Mouse (Mus musculus) forebrain, embryonic 11.5 days (tissue): ENCODE measurements at regions not wholly inside any gene's neighbourhood (a gene's known extent, or its start where the extent isn't known, plus 50 kb on each side); places are given as distances from the start of the nearest gene placed in this dataset.
"Not testable (repeated sequence)": the region's sequence is repeated elsewhere in the genome, so short reads cannot be mapped to it uniquely, and the experiment has no call there.

Experiments used
- ATAC-seq: fragments of 200-750 bp; cut with Nextera tagmentation; replicated peaks from 2 replicates; pipeline ENCODE4 v1.8.0; 2017; ENCODE audit warnings: moderate TSS enrichment; ENCODE audit not compliant: low FRiP score
- DNase-seq: peaks from one replicate; pipeline ENCODE4 v3.0.0-alpha.2; 2017; ENCODE audit warnings: low spot score
- H3K27ac ChIP-seq: fragments of 300-500 bp; sonication (generic); 2 replicates; pipeline ENCODE4 v1.5.1; 2014; ENCODE audit warnings: low read depth, low read length
- H3K27me3 ChIP-seq: fragments of 300-500 bp; sonication (generic); 2 replicates; pipeline ENCODE4 v1.6.1; 2014; ENCODE audit warnings: mild to moderate bottlenecking, low read length, mixed read lengths; ENCODE audit not compliant: control insufficient read depth, insufficient read depth
- H3K36me3 ChIP-seq: fragments of 300-500 bp; sonication (generic); 2 replicates; pipeline ENCODE4 v1.6.1; 2014; ENCODE audit warnings: mild to moderate bottlenecking, low read length, moderate library complexity, mixed read lengths; ENCODE audit not compliant: control insufficient read depth, insufficient read depth
- H3K4me1 ChIP-seq: fragments of 300-500 bp; sonication (generic); replicated peaks from 2 replicates; pipeline ENCODE4 v1.6.1; 2014; ENCODE audit warnings: low read length, mixed read lengths; ENCODE audit not compliant: control insufficient read depth, insufficient read depth
- H3K4me2 ChIP-seq: fragments of 300-500 bp; sonication (generic); 2 replicates; pipeline ENCODE4 v1.6.1; 2014; ENCODE audit warnings: low read depth, mild to moderate bottlenecking, low read length, moderate library complexity, mixed read lengths; ENCODE audit not compliant: severe bottlenecking
- H3K4me3 ChIP-seq: fragments of 300-500 bp; sonication (generic); 2 replicates; pipeline ENCODE4 v1.5.1; 2014; ENCODE audit warnings: low read depth, low read length
- H3K9ac ChIP-seq: fragments of 300-500 bp; sonication (generic); 2 replicates; pipeline ENCODE4 v1.6.1; 2014; ENCODE audit warnings: low read length
- H3K9me3 ChIP-seq: fragments of 300-500 bp; sonication (generic); 2 replicates; pipeline ENCODE4 v1.6.1; 2016; ENCODE audit warnings: low read length, mixed read lengths; ENCODE audit not compliant: control insufficient read depth
- WGBS: fragments of 180-500 bp; shearing (Covaris S2); extraction: QIAGEN DNeasy Blood & Tissue Kit; methylation state at CpG from one replicate; pipeline ENCODE4 v1.1.7; 2014; 5-methylcytosine and 5-hydroxymethylcytosine counted together

GRCm38 (mm10) chr8:109338220-109338835 is 155.5 kb upstream of the Pmfbp1 start:
- Histone ChIP-seq H3K27me3 (no peaks in the 10 kb centered on the region), H3K9ac (no peak overlapping the region), H3K9me3 (no peaks in the 10 kb centered on the region), H3K4me3 (no peak overlapping the region), H3K4me2 (peak overlapping the region; percentile 19; the same call in 1 of the 2 replicates), H3K4me1 (no peaks in the 10 kb centered on the region), H3K27ac (peak overlapping the region; percentile 31; the same call in 1 of the 2 replicates), H3K36me3 (no peaks in the 10 kb centered on the region)
- DNase-seq (peak; percentile 60), ATAC-seq (peak; percentile 44; the same call in 1 of the 2 replicates)
- 43% methylated on average over 14 of the region's 14 CpGs for WGBS

DNA sequence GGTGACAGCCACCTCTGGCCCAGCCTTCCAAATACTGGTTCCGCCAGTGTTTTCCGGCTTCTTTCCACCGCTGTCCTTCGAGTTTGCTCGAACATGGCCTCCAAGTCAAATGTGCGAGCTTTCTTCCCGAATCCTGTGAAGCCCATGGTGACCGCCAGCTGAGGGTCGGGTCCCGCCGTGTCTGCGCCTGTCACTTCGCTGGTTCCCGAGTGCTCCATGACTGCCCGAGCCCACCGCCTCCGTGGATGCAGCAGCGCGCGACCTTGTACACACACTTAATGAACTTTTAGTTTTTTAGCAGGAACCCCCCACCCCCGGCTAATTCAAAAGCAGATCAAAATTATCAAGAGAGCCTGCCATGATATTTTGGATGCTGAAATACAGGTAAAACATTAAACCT is 153.2 kb upstream of the Pmfbp1 start:
- H3K9ac ChIP-seq, H3K27me3 ChIP-seq, H3K4me3 ChIP-seq, H3K9me3 ChIP-seq, H3K4me1 ChIP-seq, ATAC-seq, H3K4me2 ChIP-seq, H3K27ac ChIP-seq, H3K36me3 ChIP-seq, DNase-seq: not testable (repeated sequence)
- WGBS: 94% methylated on average over 21 of the region's 21 CpGs

DNA sequence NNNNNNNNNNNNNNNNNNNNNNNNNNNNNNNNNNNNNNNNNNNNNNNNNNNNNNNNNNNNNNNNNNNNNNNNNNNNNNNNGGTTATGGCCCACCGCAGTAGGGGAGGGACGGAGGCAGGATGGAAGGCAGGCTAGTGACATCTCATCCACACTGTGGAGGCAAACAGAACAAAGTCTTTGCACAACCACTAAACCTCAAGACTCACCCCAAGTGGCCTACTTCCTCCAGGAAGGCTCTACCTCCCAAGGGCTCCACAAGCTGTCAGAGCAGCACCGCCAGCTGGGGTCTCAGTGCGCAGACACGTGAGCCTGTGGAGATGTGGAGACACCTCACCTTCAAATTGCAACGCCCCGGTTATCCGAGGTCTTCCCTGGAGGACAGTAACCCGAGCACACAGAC is 138.7 kb upstream of the Pmfbp1 start:
- no peak overlapping the region for H3K4me3 ChIP-seq
- 91% methylated on average over 9 of the region's 9 CpGs for WGBS
- no peak for ATAC-seq
- no peak overlapping the region for H3K9ac ChIP-seq
- H3K36me3 ChIP-seq: no peaks in the 10 kb centered on the region
- no peak for DNase-seq
- H3K9me3 ChIP-seq: no peaks in the 10 kb centered on the region
- H3K27me3 ChIP-seq: no peaks in the 10 kb centered on the region
- H3K27ac ChIP-seq: no peak overlapping the region
- peaks cover 9% of the 10 kb centered on the region for H3K4me1 ChIP-seq
- no peak overlapping the region for H3K4me2 ChIP-seq

DNA sequence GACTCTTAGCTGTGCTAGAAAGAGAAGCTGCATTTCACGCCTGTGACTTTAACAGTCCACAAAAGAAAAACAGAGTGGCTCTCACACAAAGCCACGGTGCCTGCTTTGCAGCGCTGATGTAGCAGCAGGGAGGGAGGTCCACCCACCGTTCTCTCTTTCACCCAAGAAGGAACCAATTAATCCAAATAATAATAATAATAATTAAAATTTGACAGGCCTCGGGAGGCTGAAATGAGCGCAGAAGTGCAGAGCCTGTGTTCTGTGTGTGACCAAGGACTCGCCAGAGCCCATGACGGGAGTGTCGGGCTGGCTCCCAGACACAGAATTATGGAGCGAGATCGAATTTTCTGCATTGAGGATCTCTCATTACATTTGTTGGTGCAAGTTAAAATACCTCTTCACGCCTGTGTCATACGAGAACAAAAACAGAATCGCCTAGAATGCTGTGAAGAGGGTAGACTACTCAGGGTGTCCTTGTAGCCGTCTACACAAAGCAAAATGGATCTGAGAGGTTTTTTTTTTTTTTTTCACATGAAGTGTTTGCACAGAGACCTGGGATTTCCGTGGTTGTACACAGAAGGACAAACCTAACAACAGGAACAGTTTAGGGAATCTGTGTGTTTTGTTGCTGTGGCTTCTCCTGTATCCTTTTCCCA is 134.3 kb upstream of the Pmfbp1 start:
- 17% methylated on average over 16 of the region's 16 CpGs for WGBS
- H3K36me3 ChIP-seq: no peaks in the 10 kb centered on the region
- peak overlapping the region; percentile 62 for H3K4me2 ChIP-seq
- DNase-seq (peak; percentile 52), ATAC-seq (0 out of 2 replicates have a peak, but pooled peaks have one; percentile 42)
- no peak overlapping the region for H3K4me3 ChIP-seq
- peaks cover 5% of the 10 kb centered on the region for H3K4me1 ChIP-seq
- H3K27ac ChIP-seq: peak overlapping the region; percentile 86
- H3K27me3 ChIP-seq: no peaks in the 10 kb centered on the region
- peak overlapping the region; percentile 49 for H3K9ac ChIP-seq
- no peaks in the 10 kb centered on the region for H3K9me3 ChIP-seq

DNA sequence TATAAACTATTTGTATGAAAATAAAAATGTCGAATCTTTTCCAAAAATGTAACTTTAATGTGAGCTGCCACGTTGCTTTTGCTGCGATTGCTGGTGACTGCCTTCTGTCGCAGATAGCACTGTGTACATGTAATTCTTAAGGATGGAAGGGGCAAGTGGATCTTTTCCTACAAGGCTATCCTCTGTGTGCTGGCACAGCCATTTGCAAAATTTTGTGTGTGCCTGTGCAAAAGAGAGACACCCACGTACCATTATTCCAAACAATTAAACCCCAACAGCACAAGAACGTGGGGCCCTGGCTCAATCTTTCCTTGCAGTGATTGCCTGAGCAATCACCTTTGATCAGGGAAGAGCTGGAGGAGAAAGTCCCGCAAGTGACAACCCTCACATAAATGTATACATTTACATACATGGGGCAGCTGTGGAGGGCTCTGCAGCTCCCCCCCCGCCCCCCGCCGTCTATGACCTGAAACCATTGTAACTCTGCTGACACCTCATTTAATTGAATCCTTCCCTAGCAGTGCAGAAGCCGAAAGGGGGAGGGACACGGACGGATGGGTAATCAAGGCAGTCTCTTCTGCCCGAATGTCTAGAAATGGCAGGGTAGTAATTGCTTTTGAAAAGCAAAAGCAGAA is 133.6 kb upstream of the Pmfbp1 start:
- H3K27me3 ChIP-seq: no peaks in the 10 kb centered on the region
- ATAC-seq (peak; percentile 75), DNase-seq (peak; percentile 69)
- H3K9me3 ChIP-seq: no peaks in the 10 kb centered on the region
- H3K27ac ChIP-seq: peak overlapping the region; percentile 86
- H3K9ac ChIP-seq: peak overlapping the region; percentile 49
- H3K4me2 ChIP-seq: peak overlapping the region; percentile 62
- H3K36me3 ChIP-seq: no peaks in the 10 kb centered on the region
- 19% methylated on average over 14 of the region's 14 CpGs for WGBS
- H3K4me1 ChIP-seq: peaks cover 5% of the 10 kb centered on the region
- peak overlapping the region; percentile 21 for H3K4me3 ChIP-seq

GRCm38 (mm10) chr8:109360904-109361303 is 132.9 kb upstream of the Pmfbp1 start:
- ATAC-seq (peak; percentile 59; the same call in 1 of the 2 replicates), DNase-seq (peak; percentile 64)
- Histone ChIP-seq H3K27me3 (no peaks in the 10 kb centered on the region), H3K4me3 (peak overlapping the region; percentile 21), H3K9ac (peak overlapping the region; percentile 58), H3K36me3 (no peaks in the 10 kb centered on the region), H3K4me2 (peak overlapping the region; percentile 62), H3K4me1 (peaks cover 5% of the 10 kb centered on the region), H3K9me3 (no peaks in the 10 kb centered on the region), H3K27ac (peak overlapping the region; percentile 68; the same call in 1 of the 2 replicates)
- WGBS: 9% methylated on average over 16 of the region's 16 CpGs

DNA sequence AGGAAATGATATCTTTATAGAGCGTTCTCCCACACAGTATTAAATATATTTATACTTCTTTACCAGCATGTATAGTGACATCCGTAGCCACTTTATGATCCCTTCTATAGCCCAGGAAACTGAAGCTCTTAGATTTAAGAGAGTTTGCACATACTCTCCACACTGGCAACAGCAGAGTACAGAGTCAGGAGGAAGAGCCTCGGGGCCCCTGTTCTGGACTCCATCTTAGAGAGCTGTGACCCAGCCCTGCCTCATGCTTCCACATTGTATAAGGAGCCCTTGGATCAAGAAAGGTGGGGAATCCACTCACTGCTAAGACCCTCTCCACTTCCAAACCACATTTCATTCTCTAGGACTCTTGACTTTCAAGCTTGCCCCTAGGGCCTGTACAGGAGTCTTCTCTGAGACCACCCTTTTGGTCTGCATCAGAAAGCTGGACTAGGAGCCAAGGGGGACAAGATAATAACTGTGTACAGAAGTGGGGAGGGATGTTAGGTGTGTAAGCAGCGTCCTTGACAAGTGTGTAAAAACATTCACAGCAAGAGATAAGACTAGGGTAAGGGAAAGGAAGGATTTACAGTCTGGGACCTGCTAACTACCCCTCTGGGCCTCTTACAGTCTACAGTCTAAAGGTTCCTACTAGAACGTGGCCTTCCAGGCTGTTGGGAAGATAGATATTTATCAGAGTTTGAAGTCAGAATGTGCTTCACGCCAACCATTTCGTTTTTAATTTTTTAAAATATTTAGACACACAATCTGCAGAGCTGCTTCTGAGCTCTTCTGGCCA is 132.1 kb upstream of the Pmfbp1 start:
- peaks cover 5% of the 10 kb centered on the region for H3K4me1 ChIP-seq
- WGBS: 90% methylated on average over 7 of the region's 7 CpGs
- H3K9me3 ChIP-seq: no peaks in the 10 kb centered on the region
- no peaks in the 10 kb centered on the region for H3K36me3 ChIP-seq
- peak; percentile 41 for DNase-seq
- peak overlapping the region; percentile 13; the same call in 1 of the 2 replicates for H3K27ac ChIP-seq
- H3K27me3 ChIP-seq: no peaks in the 10 kb centered on the region
- no peak; the same call in 1 of the 2 replicates for ATAC-seq
- no peak overlapping the region; the same call in 1 of the 2 replicates for H3K4me2 ChIP-seq
- H3K9ac ChIP-seq: no peak overlapping the region
- H3K4me3 ChIP-seq: no peak overlapping the region

- ATAC-seq: no peak
Observed at GRCm38 (mm10) chr8:109363185-109363845, 130.5 kb upstream of the Pmfbp1 start.

More at GRCm38 (mm10) chr8:109363185-109363845, 130.5 kb upstream of the Pmfbp1 start:
- Histone ChIP-seq H3K4me3 (no peak overlapping the region), H3K9me3 (no peaks in the 10 kb centered on the region), H3K9ac (no peak overlapping the region), H3K4me2 (no peak overlapping the region), H3K36me3 (no peaks in the 10 kb centered on the region), H3K27ac (no peak overlapping the region), H3K4me1 (peaks cover 5% of the 10 kb centered on the region), H3K27me3 (no peaks in the 10 kb centered on the region)
- peak; percentile 17 for DNase-seq
- 93% methylated on average over 15 of the region's 15 CpGs for WGBS
